Mouse (Mus musculus) testis, adult 2 months (tissue): ENCODE data around the gene Gm2a. TPM values are rescaled to one million over a fixed set of nuclear protein-coding genes. Genes with fewer than 3 reads are reported as not detected.
A peak's percentile ranks its signal among the peaks of the same experiment; 100 is the strongest.

Experiments
- H3K27ac ChIP-seq: fragments of 200-500 bp; 2 replicates; pipeline ENCODE4 v1.5.1; 2012; ENCODE audit warnings: low read depth, low read length; ENCODE audit not compliant: control insufficient read depth, insufficient read depth
- H3K27me3 ChIP-seq: fragments of 200-500 bp; 2 replicates; pipeline ENCODE4 v1.6.1; 2012; ENCODE audit warnings: mild to moderate bottlenecking, low read length, moderate library complexity; ENCODE audit not compliant: control insufficient read depth, insufficient read depth
- H3K36me3 ChIP-seq: fragments of 200-500 bp; 2 replicates; pipeline ENCODE4 v1.6.1; 2012; ENCODE audit warnings: mild to moderate bottlenecking, low read length; ENCODE audit not compliant: control insufficient read depth, insufficient read depth
- H3K4me1 ChIP-seq: fragments of 200-500 bp; 2 replicates; pipeline ENCODE4 v1.6.1; 2012; ENCODE audit warnings: low read length; ENCODE audit not compliant: control insufficient read depth, insufficient read depth
- H3K4me3 ChIP-seq: fragments of 200-500 bp; 2 replicates; pipeline ENCODE4 v1.5.1; 2012; ENCODE audit warnings: low read depth, mild to moderate bottlenecking, low read length, moderate library complexity, mixed read lengths; ENCODE audit not compliant: control insufficient read depth
- CTCF ChIP-seq: fragments of 200-500 bp; IDR thresholded peaks from 2 replicates; pipeline ENCODE4 v1.5.1; 2012; ENCODE audit warnings: low read depth, mild to moderate bottlenecking, inconsistent platforms, low read length, moderate library complexity; ENCODE audit not compliant: control insufficient read depth, insufficient read depth, insufficient replicate concordance
- POLR2A ChIP-seq: fragments of 200-500 bp; IDR thresholded peaks from 2 replicates; pipeline ENCODE4 v1.6.1; 2012; ENCODE audit warnings: low read depth, mild to moderate bottlenecking, inconsistent platforms, low read length, moderate library complexity; ENCODE audit not compliant: control insufficient read depth
- polyA plus RNA-seq: library from polyadenylated mRNA; depleted of rRNA; stranded (reverse); fragments of >200 nt; gene quantifications from 2 replicates; pipeline ENCODE4 v1.2.3, GENCODE M21; 2012

Gm2a gene
- polyA plus RNA-seq, 1 experiment: 137 TPM

GRCm38 (mm10) chr11:55096731-55097462 lies 1.0 kb upstream of the Gm2a start:
- H3K27ac ChIP-seq: peak overlapping the region; percentile 89
- peak overlapping the region; percentile 95 for H3K4me3 ChIP-seq
- no peak for TF ChIP-seq CTCF
- no peak for TF ChIP-seq POLR2A
- H3K27me3 ChIP-seq: no peaks in the 10 kb centered on the region
- H3K4me1 ChIP-seq: peaks cover 10% of the 10 kb centered on the region
- H3K36me3 ChIP-seq: no peaks in the 10 kb centered on the region

DNA sequence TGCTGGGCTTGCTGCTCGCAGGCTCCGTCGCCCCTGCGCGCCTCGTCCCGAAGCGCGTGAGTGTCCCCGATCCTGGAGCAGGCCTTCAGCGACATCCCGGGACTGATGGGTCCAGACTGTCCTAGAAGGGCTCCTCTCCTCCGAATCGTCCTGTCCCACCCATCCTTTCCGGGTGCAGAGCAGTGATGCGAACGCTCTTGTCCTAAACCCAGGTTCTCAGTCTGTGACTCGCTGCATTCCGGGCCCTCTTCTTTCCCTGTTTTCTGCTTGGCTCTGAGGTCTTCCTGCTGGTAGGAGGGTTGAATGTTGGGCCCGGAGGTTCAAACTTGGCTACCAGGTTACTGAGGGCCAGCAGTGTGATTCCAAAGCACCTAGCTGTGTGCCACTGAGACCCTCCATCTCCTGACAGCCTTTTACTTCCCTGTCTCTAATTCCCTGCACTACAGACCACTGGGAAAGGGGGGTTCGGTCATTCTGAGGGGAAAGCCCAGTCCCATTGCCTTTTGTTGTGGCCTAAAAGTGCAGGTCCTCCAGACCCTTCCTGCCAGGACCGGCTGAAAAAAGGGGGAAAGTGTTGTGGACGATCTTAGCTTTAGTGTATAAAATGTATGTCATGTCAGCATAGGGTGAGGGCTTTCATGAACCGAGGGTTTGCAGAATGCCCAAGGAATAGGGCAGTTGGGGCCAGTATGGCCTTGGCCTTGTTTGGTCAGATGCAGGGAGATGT lies 437 bp downstream of the Gm2a start:
- no peak for TF ChIP-seq CTCF
- TF ChIP-seq POLR2A: no peak
- Histone ChIP-seq H3K4me3 (peak overlapping the region; percentile 95), H3K27me3 (no peaks in the 10 kb centered on the region)

GRCm38 (mm10) chr11:55099019-55099771 lies 1.3 kb downstream of the Gm2a start:
- Histone ChIP-seq H3K4me1 (peaks cover 10% of the 10 kb centered on the region), H3K4me3 (peak overlapping the region; percentile 95), H3K36me3 (no peaks in the 10 kb centered on the region), H3K27me3 (no peaks in the 10 kb centered on the region), H3K27ac (no peak overlapping the region)
- TF ChIP-seq POLR2A (no peak), CTCF (no peak)

More for the DNA sequence above, 437 bp downstream of the Gm2a start:
- Histone ChIP-seq H3K36me3 (no peaks in the 10 kb centered on the region), H3K27ac (peak overlapping the region; percentile 80), H3K4me1 (peaks cover 10% of the 10 kb centered on the region)

DNA sequence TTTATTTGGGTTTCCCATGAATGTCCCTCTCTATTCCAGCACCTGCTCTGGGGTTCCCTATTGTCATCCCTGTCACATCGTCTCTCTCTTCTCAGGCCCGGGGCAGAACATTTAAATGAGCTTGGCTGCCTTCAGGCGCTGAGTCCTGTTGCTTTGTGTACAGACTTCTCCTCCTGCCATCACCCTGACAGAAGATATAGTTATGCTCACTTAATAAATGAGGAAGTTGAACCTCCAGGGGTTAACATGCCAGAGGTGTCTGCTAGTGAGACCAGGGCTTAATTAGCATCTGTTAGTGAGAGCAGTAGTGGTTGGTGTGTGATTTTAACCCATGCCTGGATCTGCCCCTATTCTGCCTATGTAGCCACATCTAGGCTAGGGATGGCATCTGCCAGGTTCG lies 2.0 kb downstream of the Gm2a start:
- Histone ChIP-seq H3K27ac (no peak overlapping the region), H3K4me1 (peaks cover 10% of the 10 kb centered on the region), H3K4me3 (no peak overlapping the region), H3K36me3 (no peaks in the 10 kb centered on the region), H3K27me3 (no peaks in the 10 kb centered on the region)
- TF ChIP-seq CTCF (no peak), POLR2A (no peak)

- Histone ChIP-seq H3K36me3 (no peaks in the 10 kb centered on the region; the same call in 1 of the 2 replicates), H3K27ac (no peak overlapping the region), H3K4me3 (peak overlapping the region; percentile 1), H3K4me1 (peaks cover 10% of the 10 kb centered on the region), H3K27me3 (no peaks in the 10 kb centered on the region)
- TF ChIP-seq CTCF (no peak), POLR2A (no peak)
Measured at GRCm38 (mm10) chr11:55102015-55102414, 4.1 kb downstream of the Gm2a start.

GRCm38 (mm10) chr11:55103229-55103628 lies 5.3 kb downstream of the Gm2a start:
- no peak for TF ChIP-seq CTCF
- TF ChIP-seq POLR2A: no peak
- Histone ChIP-seq H3K4me3 (no peak overlapping the region), H3K36me3 (no peaks in the 10 kb centered on the region; the same call in 1 of the 2 replicates), H3K27ac (no peak overlapping the region), H3K4me1 (peaks cover 5% of the 10 kb centered on the region), H3K27me3 (no peaks in the 10 kb centered on the region)

- no peaks in the 10 kb centered on the region; the same call in 1 of the 2 replicates for H3K36me3 ChIP-seq
- H3K27ac ChIP-seq: no peak overlapping the region
- no peaks in the 10 kb centered on the region for H3K4me1 ChIP-seq
- no peaks in the 10 kb centered on the region for H3K27me3 ChIP-seq
- no peak overlapping the region for H3K4me3 ChIP-seq
- TF ChIP-seq CTCF (no peak), POLR2A (no peak)
Measured at GRCm38 (mm10) chr11:55105389-55105788, 7.5 kb downstream of the Gm2a start.

DNA sequence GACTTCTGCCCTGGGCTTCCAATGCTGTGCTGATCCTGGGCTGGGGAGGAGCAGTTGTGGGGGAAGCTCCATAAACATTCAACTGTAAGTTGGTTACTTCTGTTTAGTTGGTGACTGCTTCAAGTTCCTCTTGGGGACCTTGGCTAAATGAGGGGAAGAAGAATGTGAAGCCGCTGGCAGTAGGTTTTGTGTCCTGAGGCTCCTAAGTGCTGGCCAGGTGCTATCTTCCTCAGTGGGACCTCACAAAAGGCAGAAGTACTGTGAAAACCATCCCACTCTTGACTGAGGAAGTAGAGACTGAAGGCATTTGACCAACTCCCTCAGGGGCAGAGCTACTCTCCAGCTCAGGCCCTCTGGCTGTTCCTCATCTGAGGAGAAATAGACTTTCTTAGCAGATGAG lies 8.7 kb downstream of the Gm2a start:
- TF ChIP-seq POLR2A (no peak), CTCF (no peak)
- Histone ChIP-seq H3K27ac (no peak overlapping the region), H3K4me1 (no peaks in the 10 kb centered on the region), H3K4me3 (no peak overlapping the region), H3K36me3 (no peaks in the 10 kb centered on the region; the same call in 1 of the 2 replicates), H3K27me3 (no peaks in the 10 kb centered on the region)
